Mouse (Mus musculus) CH12.LX (cell line): ENCODE results near the gene Sept1. TPM values are rescaled to one million over a fixed set of nuclear protein-coding genes. Genes with fewer than 3 reads are reported as not detected.

Experiments used
- DNase-seq: peaks from one replicate; pipeline ENCODE4 v3.0.0-alpha.2; 2013; ENCODE audit errors: extremely low read depth
- H3K27ac ChIP-seq: 2 replicates; pipeline ENCODE4 v1.5.1; 2012; ENCODE audit warnings: low read depth, mild to moderate bottlenecking, control low read depth, moderate library complexity; ENCODE audit not compliant: insufficient read depth
- H3K27me3 ChIP-seq: replicated peaks from 2 replicates; pipeline ENCODE3; 2012; ENCODE audit warnings: inconsistent platforms
- H3K36me3 ChIP-seq, 2 experiments: replicated peaks in 1 of 2; 2 replicates each; pipeline versions ENCODE3 to v1.6.1; 2012; ENCODE audit warnings: inconsistent platforms in 1 of 2, low read length in 1 of 2, mild to moderate bottlenecking in 1 of 2, mixed read lengths in 1 of 2, moderate library complexity in 1 of 2; ENCODE audit not compliant: control insufficient read depth in 1 of 2, insufficient read depth in 1 of 2
- H3K4me1 ChIP-seq, 2 experiments: 2 replicates each; pipeline ENCODE4 v1.6.1; 2012; ENCODE audit warnings: inconsistent platforms in 1 of 2, moderate library complexity in 1 of 2; ENCODE audit not compliant: insufficient read depth in 2 of 2, control insufficient read depth in 1 of 2
- H3K4me2 ChIP-seq: 2 replicates; pipeline ENCODE4 v1.6.1; 2012; ENCODE audit warnings: low read depth, mild to moderate bottlenecking, control low read depth; ENCODE audit not compliant: poor library complexity, insufficient read depth, severe bottlenecking
- H3K4me3 ChIP-seq, 3 experiments: fragments of 150-350 bp in 1 of 3; sonication (generic) in 1 of 3; replicated peaks in 1 of 3; 2 replicates each; pipeline versions ENCODE3 to v1.5.1; 2011 to 2012; ENCODE audit warnings: low read depth in 2 of 3, low read length in 2 of 3, mild to moderate bottlenecking in 2 of 3, moderate library complexity in 2 of 3, control low read depth in 1 of 3, improper control_type of control experiment in 1 of 3, inconsistent platforms in 1 of 3, mixed read lengths in 1 of 3; ENCODE audit not compliant: poor library complexity in 1 of 3
- H3K79me2 ChIP-seq: replicated peaks from 2 replicates; pipeline ENCODE4 v1.6.1; 2012; ENCODE audit warnings: mild to moderate bottlenecking, moderate library complexity; ENCODE audit not compliant: control insufficient read depth, poor library complexity, insufficient read depth, severe bottlenecking; ENCODE audit errors: extremely low read depth
- H3K9ac ChIP-seq: 2 replicates; pipeline ENCODE4 v1.6.1; 2012; ENCODE audit warnings: low read depth, mild to moderate bottlenecking, control low read depth, moderate library complexity; ENCODE audit not compliant: insufficient read depth
- H3K9me3 ChIP-seq: replicated peaks from 2 replicates; pipeline ENCODE3; 2012; ENCODE audit warnings: low read length, inconsistent platforms, mixed read lengths
- ELF1 ChIP-seq: IDR thresholded peaks from 2 replicates; pipeline ENCODE4 v1.6.1; 2014; ENCODE audit warnings: low read depth, mild to moderate bottlenecking, inconsistent platforms, low read length, improper control_type of control experiment
- EP300 ChIP-seq: IDR thresholded peaks from 2 replicates; pipeline ENCODE4 v1.6.1; 2011; ENCODE audit warnings: low read length, improper control_type of control experiment
- GABPA ChIP-seq: IDR thresholded peaks from 2 replicates; pipeline ENCODE4 v1.6.1; 2012; ENCODE audit warnings: low read depth, low read length, improper control_type of control experiment, inconsistent platforms; ENCODE audit not compliant: insufficient replicate concordance
- HCFC1 ChIP-seq: IDR thresholded peaks from 2 replicates; pipeline ENCODE4 v1.6.1; 2012; ENCODE audit warnings: low read depth, mild to moderate bottlenecking, inconsistent platforms, low read length, improper control_type of control experiment
- KAT2A ChIP-seq: IDR thresholded peaks from 2 replicates; pipeline ENCODE4 v1.6.1; 2012; ENCODE audit warnings: low read length, improper control_type of control experiment, inconsistent platforms; ENCODE audit not compliant: insufficient replicate concordance
- MEF2A ChIP-seq: IDR thresholded peaks from 2 replicates; pipeline ENCODE4 v1.6.1; 2014; ENCODE audit warnings: low read depth, mild to moderate bottlenecking, inconsistent platforms, low read length, improper control_type of control experiment, borderline replicate concordance
- USF1 ChIP-seq: IDR thresholded peaks from 2 replicates; pipeline ENCODE4 v1.6.1; 2014; ENCODE audit warnings: low read depth, mild to moderate bottlenecking, inconsistent platforms, low read length, improper control_type of control experiment
- USF2 ChIP-seq: conservative IDR thresholded peaks from 2 replicates; pipeline ENCODE4 v1.6.1; 2011; ENCODE audit warnings: low read depth, low read length, improper control_type of control experiment
- ZKSCAN1 ChIP-seq: IDR thresholded peaks from 2 replicates; pipeline ENCODE4 v1.6.1; 2012; ENCODE audit warnings: low read depth, inconsistent platforms, low read length, improper control_type of control experiment, borderline replicate concordance
- dilution Hi-C: fragments of 300-500 bp; cut with MboI; formaldehyde crosslinking; loops from 2 replicates; pipeline ENCODE4 v1.14.3; 2020; ENCODE audit warnings: low sequenced_read_pairs; ENCODE audit not compliant: extremely low pct_unique_long_range_greater_than_20kb, extremely low pct_ligation_motif_present
- in situ Hi-C: fragments of 300-500 bp; cut with MboI; formaldehyde crosslinking; loops from 3 replicates; pipeline ENCODE4 v1.14.3; 2019; ENCODE audit warnings: low sequenced_read_pairs, low pct_ligation_motif_present, low pct_unique_long_range_greater_than_20kb, mixed read lengths
- polyA plus RNA-seq: library from polyadenylated mRNA; unstranded; fragments of >175 nt; gene quantifications from 2 replicates; pipeline ENCODE4 v1.2.1, GENCODE M21; 2012; ENCODE audit warnings: low read depth; ENCODE audit not compliant: insufficient read length
- total RNA-seq, 2 experiments: library from RNA; depleted of rRNA; stranded (reverse); fragments of 300-350 nt in 1 of 2; fragments of >200 nt in 1 of 2; gene quantifications; 2 replicates each; pipeline ENCODE4 v1.2.3; 2012 to 2014

Gene Sept1
- total and polyA plus RNA-seq, 3 experiments: 42.7 to 171 (median 92.3) TPM

DNA sequence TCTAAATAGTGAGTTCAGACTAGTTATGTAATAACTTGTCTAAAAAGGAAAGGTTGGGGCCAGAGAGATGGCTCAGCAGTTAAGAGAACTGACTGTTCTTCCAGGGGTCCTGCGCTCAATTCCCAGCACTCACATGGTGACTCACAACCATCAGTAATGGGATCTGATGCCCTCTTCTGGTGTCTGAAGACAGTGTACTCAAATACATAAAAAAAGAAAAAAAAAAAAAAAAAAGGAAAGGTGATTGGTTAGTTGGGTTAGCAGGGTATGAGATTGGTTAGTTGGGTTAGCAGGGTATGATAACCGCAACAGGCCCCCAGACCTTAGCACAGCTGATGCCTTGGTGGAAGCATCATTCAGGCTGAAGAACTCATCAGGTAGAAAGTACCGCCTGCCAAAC lies 30.6 kb upstream of the Sept1 start:
- Histone ChIP-seq H3K4me2 (no peak overlapping the region), H3K36me3 (peaks cover 0 to 11% of the 10 kb centered on the region in 2 experiments), H3K27ac (no peak overlapping the region), H3K27me3 (no peaks in the 10 kb centered on the region), H3K4me3 (no peak overlapping the region), H3K4me1 (peaks cover 7 to 17% of the 10 kb centered on the region in 2 experiments; a peak in 3 of 4 replicates), H3K79me2 (peaks cover 15% of the 10 kb centered on the region), H3K9me3 (peaks cover 5% of the 10 kb centered on the region), H3K9ac (no peak overlapping the region)
- no peak for DNase-seq
- dilution Hi-C loops: no loop called here
- TF ChIP-seq ZKSCAN1 (no peak), MEF2A (no peak), GABPA (no peak)
- in situ Hi-C loops: loop anchor here (10.0 kb wide), 1 partner anchor 71 kb away; no protein-coding TSS in a partner anchor

DNA sequence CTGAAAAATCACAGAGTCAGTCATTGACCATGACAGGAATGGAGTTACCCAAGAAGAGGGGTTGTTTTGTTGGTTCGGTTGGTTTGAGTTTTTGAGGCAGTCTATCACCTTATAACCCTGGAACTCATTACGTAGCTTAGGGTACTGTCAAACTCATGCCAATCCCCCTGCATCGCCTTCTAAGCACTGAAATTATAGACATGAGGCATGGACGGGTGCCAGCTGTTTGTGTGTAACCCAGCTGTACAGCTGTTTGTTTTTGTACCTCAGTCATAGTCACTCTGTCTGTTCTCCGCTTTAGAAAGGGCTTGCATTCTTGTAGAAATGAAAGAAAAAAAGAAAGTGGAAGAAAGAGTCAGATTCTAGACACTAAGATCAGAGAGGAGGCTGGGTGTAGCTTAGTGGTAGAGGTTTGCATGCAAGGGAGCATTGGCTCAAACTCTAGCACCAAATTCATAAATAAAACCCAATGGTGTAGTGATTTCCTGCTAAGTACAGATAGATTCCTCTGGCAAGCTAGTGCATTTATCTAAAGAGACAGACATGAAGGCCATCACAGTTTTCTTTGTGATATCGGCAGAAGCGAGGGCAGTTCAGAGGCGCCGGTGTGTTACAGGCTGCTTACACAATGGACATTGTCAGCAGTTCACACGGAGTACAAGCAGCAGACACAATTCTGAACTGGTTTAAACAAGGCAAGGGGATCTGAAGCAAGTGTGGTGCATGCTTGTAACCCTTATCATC lies 29.5 kb upstream of the Sept1 start:
- dilution Hi-C loops: no loop called here
- Histone ChIP-seq H3K27ac (no peak overlapping the region), H3K4me3 (no peak overlapping the region), H3K4me1 (peaks cover 9 to 26% of the 10 kb centered on the region in 2 experiments; a peak in 3 of 4 replicates), H3K4me2 (no peak overlapping the region), H3K9ac (no peak overlapping the region), H3K79me2 (peaks cover 15% of the 10 kb centered on the region), H3K27me3 (no peaks in the 10 kb centered on the region), H3K36me3 (peaks cover 4 to 18% of the 10 kb centered on the region in 2 experiments), H3K9me3 (no peaks in the 10 kb centered on the region)
- TF ChIP-seq GABPA (no peak), ZKSCAN1 (no peak), ELF1 (no peak), USF1 (no peak), HCFC1 (no peak), USF2 (no peak), KAT2A (no peak), EP300 (no peak)
- in situ Hi-C loops: loop anchor here (10.0 kb wide), 1 partner anchor 72 kb away; no protein-coding TSS in a partner anchor
- DNase-seq: no peak
